Mouse (Mus musculus) ovary, postnatal 10 days (tissue): ENCODE measurements around the gene Ffar2.

Experiments used
- DNase-seq: peaks from one replicate; pipeline ENCODE4 v3.0.0; 2022; ENCODE audit warnings: low spot score

The Ffar2 gene

DNA sequence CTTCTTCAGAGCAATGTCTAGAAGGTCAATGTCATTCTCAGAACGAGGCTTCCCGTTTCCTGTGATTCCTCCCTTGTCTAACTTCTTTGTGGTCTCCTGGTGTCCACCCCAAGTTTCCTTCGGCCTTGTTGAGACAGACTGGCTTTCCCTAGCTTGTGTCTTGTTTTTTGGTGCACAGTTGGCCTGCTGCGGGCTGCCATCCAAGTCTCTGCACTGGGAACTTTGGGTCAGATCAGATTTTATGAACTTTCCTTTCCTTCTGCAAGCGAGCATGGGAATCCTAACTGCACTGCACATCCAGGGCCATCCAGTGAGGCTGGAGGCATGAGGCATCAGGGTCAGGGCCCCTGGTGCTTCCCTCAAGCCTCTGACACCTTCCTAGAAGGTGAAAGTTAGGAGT is 2.0 kb downstream of the Ffar2 start:
- DNase-seq = no peak

DNA sequence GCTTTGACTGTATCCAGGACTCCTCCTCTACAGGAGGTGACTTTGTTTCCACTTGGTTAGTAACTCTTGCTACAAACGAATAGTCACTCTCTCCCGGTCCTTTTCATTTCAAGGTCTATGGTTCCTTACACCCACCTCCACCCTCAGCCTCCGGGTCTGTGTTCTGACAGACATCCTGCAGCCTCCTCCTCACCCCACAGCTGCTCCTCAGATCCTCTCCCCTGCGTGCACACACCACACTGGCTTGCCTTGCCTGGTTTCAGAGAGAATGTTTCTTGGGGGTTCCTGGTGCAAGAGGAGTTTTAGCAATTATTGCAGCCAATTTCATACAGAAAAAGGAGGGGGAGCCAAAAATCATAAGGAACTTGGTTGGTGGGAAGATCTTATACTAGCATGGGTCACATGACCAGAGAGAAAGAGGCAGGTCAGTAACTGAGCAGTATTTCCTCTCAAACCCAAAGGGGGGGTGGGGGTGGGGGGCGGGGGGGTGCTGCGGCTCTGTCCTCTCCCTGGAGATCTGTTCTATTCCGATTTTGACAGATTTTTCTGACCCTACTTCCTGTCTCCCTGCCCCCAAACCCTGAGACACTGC is 2.6 kb downstream of the Ffar2 start:
- DNase-seq = no peak

DNA sequence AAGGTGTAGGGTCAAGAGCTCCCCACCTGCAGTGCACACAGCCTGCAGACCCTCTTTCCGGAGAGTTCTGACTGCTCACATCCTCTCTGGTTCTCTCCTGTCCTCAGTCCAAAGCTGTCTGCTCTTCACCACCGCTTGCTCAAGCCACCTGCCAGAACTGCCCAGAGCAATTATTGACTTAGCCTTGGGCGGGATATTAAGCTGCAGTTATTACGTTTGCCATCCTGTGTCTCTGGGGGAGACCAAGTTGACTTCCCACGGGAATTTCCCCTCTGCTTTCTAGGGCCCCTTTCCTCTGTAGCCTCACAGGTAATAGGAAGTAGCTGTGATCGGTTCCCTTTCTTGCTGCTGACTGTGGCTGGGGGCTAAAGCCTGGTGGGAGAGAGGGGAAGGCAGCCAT is 3.4 kb downstream of the Ffar2 start:
- DNase-seq = no peak

DNA sequence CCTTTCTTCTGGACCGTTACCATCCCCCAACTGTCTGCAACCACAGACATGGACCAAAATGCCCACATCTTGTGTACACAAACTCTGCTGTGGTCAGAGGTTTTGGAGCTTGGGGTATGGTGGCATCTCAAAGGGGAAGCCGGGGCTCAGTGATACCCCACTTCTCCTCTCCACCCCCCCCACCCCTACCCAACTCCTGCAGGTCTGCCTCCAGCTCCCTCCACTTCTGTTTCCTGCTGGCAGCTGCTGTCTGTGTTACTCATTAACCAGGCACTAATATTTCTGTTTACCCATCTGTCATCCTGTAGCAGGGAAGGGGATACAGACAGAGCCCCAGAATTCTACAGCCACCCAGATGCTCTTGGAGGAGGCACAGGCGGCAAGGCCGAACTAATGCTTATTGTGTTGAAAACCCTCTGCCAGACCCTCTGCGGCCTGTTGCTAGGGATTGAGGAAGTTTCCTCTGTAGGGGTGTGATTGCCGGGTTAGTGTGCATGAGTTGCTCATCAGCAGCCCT is 11.2 kb downstream of the Ffar2 start:
- no peak for DNase-seq

DNA sequence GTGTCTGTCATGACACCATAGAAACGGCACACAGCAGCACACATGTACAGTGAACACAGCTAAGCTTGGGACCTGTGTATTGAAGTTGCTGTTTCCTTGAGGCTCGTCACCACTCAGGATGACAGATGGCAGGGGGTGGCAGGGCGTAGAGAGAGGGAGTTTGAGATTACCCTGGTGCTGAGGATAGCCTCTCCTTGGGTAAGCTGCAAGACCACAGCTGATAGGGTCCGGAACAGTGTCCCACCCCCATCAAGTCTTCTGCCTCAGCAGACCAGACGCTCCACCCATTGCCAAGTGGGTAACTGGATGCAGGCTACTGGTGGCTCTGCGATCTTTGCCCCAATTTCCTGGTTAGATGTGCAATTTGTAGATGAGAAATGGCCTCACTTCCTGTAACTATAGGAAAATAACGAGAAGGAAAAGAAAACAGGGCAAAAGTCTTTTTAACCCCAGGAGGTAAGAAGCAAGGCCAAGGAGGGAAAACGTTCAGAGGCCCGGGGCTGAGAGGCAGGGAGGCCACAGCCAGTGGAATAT is 11.8 kb downstream of the Ffar2 start:
- DNase-seq = no peak

DNA sequence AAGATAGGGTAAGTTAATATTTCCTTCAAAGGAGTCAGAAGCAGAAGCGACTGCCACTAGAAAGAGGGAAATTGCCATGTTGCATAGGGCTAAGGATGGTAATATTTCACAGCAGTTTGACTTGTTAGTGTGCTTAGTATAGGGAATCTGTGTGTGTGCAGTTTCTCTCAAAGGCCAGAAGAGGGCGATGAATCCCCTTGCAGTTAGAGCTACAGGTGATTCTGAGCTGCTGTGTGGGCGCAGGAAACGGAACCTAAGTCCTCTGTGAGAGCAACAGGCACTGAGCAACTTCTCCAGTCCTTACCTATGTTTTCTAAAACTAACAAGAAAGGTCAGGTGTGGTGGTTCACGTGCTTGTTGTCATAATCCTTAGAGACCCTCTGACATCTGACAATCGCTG is 13.3 kb downstream of the Ffar2 start:
- DNase-seq = no peak

DNA sequence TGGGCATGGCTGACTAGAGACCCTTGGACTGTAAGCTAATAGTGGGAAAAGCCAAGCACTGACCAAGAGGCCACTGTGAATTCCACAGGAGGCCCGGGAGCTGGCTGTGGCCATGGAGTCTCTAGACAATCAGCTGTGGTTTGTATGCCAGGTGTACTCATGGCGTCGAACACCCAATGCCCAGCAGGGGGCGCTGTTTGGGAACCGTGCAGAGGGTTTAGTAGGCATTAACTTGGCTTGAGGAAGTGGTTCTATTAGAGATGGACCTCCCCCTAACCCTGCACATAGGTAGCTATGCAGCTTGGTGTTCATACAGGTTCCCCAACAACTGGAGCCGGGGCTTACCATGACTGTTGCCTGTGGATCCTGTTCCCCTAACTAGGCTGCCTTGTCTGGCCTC is 17.7 kb downstream of the Ffar2 start:
- no peak for DNase-seq

GRCm38 (mm10) chr7:30804026-30804715 is 19.4 kb downstream of the Ffar2 start:
- DNase-seq = no peak

DNA sequence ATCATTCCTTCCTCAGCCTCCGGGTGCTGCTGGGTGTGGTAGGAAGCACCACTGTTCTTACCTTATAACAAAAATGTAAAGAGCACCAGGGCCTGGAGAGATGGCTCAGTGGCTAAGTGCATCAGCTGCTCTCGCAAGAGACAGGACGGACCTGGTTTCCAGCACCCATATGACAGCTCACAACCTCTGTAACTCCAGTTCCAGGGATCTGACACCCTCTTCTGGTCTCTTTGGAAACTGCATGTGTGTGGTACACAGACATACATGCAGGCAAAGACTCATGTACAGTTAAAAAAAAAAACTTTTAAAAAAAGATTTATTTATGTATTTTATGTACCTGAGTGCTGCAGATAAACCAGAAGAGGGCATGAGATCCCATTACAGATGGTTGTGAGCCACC is 20.3 kb downstream of the Ffar2 start:
- no peak for DNase-seq

DNA sequence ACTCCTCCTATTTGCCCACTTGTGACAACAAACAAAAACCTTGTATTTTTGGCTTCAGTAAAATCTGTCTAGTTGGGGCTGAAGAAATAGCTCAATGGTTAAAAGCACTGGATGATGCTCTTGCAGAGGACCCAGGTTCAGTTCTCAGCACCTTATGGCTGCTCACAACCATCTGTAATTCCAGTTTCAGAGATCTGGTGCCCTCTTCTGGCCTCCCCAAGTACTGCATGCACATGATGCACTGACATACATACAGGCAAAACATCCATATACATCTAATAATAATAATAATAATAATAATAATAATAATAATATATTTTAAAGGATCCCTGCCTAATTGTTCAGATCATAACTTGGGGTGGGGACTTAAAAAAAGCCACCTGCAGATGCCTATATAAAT is 22.9 kb downstream of the Ffar2 start:
- DNase-seq = no peak

- no peak for DNase-seq
These were observed 26.8 kb downstream of the Ffar2 start for GRCm38 (mm10) chr7:30796790-30797189.

DNA sequence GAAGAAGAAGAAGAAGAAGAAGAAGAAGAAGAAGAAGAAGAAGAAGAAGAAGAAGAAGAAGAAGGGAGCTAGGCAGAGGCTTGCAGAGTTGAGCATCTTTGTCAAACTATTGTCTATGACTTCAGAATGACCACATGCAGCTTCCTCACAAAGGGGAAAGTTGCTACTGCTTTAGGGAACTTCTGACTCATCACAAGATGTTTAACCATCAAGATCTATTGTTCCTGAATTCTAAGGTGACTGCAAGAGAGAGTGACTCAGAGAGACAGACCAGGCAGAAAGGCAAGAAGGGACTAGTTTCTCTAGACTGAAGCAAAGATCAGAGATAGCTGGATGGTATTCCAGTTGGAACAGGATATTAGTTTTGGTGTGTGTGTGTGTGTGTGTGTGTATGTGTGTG is 28.7 kb downstream of the Ffar2 start:
- no peak for DNase-seq

- no peak for DNase-seq
These were observed 31.7 kb downstream of the Ffar2 start for GRCm38 (mm10) chr7:30791921-30792320.

GRCm38 (mm10) chr7:30790141-30790540 is 33.4 kb downstream of the Ffar2 start:
- no peak for DNase-seq

GRCm38 (mm10) chr7:30787377-30788022 is 36.1 kb downstream of the Ffar2 start, which contains the start of gene Krtdap:
Gene Krtdap (plus strand): TSS chr7:30787896.
- DNase-seq = no peak

GRCm38 (mm10) chr7:30785721-30786546 is 37.6 kb downstream of the Ffar2 start:
- no peak for DNase-seq

- DNase-seq = no peak
These were observed 38.4 kb downstream of the Ffar2 start for GRCm38 (mm10) chr7:30785154-30785553.

DNA sequence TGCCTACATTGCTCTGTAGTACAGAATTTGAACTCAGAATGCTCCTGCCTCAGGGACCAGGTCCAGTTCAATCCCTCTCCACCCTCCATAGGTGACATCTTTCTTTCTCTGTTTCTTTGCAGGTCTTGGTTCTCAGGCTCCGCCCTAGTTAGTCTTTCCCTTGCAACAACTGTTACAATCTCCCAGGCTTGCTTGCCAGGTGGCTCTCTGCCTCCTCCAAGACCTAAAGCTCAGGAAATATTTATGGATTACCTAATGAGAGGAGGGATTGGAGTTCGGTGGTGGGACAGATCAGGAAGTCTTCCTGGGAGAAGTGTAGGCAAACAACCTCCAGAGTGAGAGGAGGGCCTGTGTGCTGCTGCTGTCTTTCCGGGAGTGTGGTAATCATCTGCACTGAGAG is 40.9 kb downstream of the Ffar2 start:
- DNase-seq = no peak

DNA sequence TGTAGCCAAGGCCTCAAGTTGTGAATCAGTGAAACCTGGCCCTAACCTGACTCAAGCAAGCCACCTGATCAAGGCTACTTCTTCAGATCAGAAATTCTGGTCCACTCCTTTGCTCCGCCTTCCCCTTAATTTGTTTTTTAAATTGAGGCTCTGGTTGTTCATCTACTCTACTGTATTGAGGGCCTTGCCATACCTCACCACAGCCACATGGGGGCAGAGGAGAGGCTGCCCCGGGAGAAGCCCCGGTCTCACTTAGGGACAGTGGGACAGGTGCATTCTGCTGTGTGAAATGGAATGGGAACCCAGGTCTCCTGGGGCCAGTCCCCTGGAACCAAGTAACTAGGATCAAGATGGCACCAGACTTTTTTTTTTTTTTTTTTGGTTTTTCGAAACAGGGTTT is 41.8 kb downstream of the Ffar2 start:
- no peak for DNase-seq

DNA sequence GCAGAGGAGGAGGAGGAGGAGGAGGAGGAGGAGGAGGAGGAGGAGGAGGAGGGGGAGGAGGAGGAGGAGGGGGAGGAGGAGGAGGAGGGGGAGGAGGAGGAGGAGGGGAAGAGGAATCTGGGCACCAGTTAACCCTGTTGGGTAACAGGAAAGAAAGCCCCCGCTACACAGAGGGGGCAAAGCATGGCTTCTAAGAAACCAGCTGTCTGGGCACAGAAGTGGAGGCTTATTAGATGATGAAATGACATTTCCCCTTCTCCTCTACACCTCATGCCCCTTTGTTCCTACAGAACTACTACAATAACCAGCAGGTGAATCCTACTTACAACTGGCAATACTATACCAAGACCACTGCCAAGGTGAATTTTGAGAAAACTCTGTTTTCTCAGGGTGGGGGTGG is 45.7 kb downstream of the Ffar2 start:
- DNase-seq = no peak

DNA sequence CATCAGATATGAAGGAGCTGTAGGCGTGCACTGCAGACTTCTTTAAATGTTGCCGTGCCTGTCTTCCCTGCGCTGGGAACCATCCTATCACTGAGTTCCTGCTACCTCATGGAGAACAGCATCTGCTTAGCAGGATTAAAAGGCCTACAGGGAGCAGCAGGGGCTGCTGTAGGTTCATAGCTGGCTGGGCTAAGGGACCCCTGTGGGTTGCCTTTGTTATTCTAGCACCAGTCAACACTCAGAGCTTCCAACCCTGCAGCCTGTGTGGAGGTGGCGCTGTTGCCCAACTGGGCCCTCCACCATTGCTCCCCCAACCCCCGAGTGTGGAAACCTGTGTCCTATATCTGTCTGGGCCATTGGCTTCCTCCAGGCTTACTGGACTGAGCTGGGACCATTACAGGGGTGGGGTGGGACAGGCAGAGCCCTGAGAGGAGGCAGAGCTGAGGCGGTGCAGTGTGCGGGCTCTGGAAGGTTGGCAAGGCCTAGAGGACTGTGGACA is 46.4 kb downstream of the Ffar2 start:
- no peak for DNase-seq

DNA sequence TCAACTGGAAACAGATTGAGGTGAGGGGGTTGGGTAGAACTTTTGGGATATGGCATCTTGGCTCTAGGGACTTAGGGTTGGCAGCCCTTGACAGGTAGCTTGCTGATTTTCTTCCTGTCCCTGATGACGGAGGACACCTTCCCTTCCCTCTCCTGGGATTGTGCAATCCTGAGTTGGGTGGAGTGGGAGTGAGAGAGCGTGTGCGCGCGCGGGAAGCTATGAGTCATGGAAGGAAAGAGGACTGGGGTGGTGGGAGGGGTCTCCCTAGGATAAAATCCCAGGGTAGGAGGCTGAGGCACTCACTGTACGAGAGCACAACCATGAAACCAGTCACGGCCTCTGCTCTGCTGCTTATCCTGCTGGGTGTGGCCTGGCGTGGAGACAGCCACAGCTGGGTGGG is 47.5 kb downstream of the Ffar2 start:
- no peak for DNase-seq
